Mouse (Mus musculus) adrenal gland, adult (tissue): ENCODE measurements around the gene Syne3.

Experiments used
- DNase-seq, 2 experiments: peaks; one replicate each; pipeline ENCODE4 v3.0.0; 2022 to 2023; ENCODE audit warnings: low spot score in 1 of 2; ENCODE audit not compliant: inconsistent age in 2 of 2

Syne3 gene

GRCm38 (mm10) chr12:104925765-104926164, 83.8 kb downstream of the Syne3 start:
- DNase-seq: no peak

- no peak for DNase-seq
Observed at GRCm38 (mm10) chr12:104925035-104925434, 84.6 kb downstream of the Syne3 start.

GRCm38 (mm10) chr12:104924546-104924945, 85.1 kb downstream of the Syne3 start:
- DNase-seq: no peak

- DNase-seq: no peak
Observed at GRCm38 (mm10) chr12:104923948-104924388, 85.6 kb downstream of the Syne3 start.

- DNase-seq: no peak
Observed at GRCm38 (mm10) chr12:104922647-104923046, 87.0 kb downstream of the Syne3 start.

GRCm38 (mm10) chr12:104921071-104921470, 88.5 kb downstream of the Syne3 start:
- peak in 1 of 2 experiments; percentile 43 for DNase-seq

- DNase-seq: no peak
Observed at GRCm38 (mm10) chr12:104919247-104919646, 90.4 kb downstream of the Syne3 start.

GRCm38 (mm10) chr12:104917927-104918326, 91.7 kb downstream of the Syne3 start:
- no peak for DNase-seq

- no peak for DNase-seq
Observed at GRCm38 (mm10) chr12:104917297-104917696, 92.3 kb downstream of the Syne3 start.

- DNase-seq: no peak
Observed at GRCm38 (mm10) chr12:104916776-104917175, 92.8 kb downstream of the Syne3 start.

- no peak for DNase-seq
Observed at GRCm38 (mm10) chr12:104915681-104916080, 93.9 kb downstream of the Syne3 start.

GRCm38 (mm10) chr12:104912990-104913389, 96.6 kb downstream of the Syne3 start:
- no peak for DNase-seq

- DNase-seq: no peak
Observed at GRCm38 (mm10) chr12:104912281-104912933, 97.2 kb downstream of the Syne3 start.

- no peak for DNase-seq
Observed at GRCm38 (mm10) chr12:104909750-104910149, 99.9 kb downstream of the Syne3 start.

GRCm38 (mm10) chr12:104908986-104909385, 100.6 kb downstream of the Syne3 start:
- DNase-seq: no peak

- DNase-seq: peak in 1 of 2 experiments; percentile 41
Observed at GRCm38 (mm10) chr12:104908024-104908781, 101.4 kb downstream of the Syne3 start.

GRCm38 (mm10) chr12:104907133-104907532, 102.5 kb downstream of the Syne3 start:
- DNase-seq: no peak

GRCm38 (mm10) chr12:104904138-104904537, 105.5 kb downstream of the Syne3 start:
- DNase-seq: no peak

GRCm38 (mm10) chr12:104902392-104903053, 107.1 kb downstream of the Syne3 start:
- no peak for DNase-seq

GRCm38 (mm10) chr12:104901320-104901719, 108.3 kb downstream of the Syne3 start:
- no peak for DNase-seq

- peak; percentile 25 to 86 for DNase-seq
Observed at GRCm38 (mm10) chr12:104899835-104900234, 109.8 kb downstream of the Syne3 start.

GRCm38 (mm10) chr12:104899161-104899560, 110.4 kb downstream of the Syne3 start:
- peak in 1 of 2 experiments; percentile 32 for DNase-seq
